In the genomic region with DNA sequence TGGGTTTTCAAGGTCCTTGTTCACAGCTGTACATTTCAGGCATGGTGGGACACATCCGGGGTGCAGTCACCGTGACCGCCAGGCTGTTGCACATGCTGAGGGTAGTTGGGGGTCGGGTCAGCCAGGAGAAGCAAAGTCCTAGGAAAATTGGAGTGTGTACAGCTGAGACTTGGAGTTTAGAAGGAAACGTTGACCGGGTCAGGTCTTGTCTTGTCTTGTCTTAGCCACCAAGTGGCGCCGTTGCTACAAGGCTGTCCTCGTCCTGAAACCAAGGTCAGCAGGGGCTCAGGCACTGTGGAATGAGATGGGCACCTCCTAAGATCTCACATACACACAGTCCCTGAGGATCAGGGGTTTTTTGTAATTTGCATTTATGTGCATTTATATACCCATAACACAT, we compare ENCODE assay signal across 9 mouse cellular contexts. TPM values are rescaled to one million over a fixed set of nuclear protein-coding genes. Genes with fewer than 3 reads are reported as not detected.
DNase-seq lines count a peak whose midpoint lies in the region; ATAC-seq lines count a peak whose summit lies in the region.
"Had no signal": no experiment of that assay in that cellular context is flagged by ENCODE, and none has a peak within 500 bp of the region (broad histone marks: within the 10 kb centered on the region; RNA-seq: fewer than 3 reads in every experiment).

No protein-coding gene starts in this region.

- no peak overlapping the region for H3K4me3 ChIP-seq in forebrain, embryonic 11.5 days (ENCODE audit: low read depth, low read length)
- H3K4me3 ChIP-seq in midbrain, embryonic 13.5 days (replicated peaks): no peak overlapping the region
- H3K4me3 ChIP-seq: limb, embryonic 13.5 days had no signal

- intact Hi-C loops in left cerebral cortex, postnatal 14 days (cut with DNase I): loop anchor here (5.0 kb wide), 1 partner anchor 375 kb away; no protein-coding TSS in a partner anchor

- H3K27ac ChIP-seq in forebrain, embryonic 11.5 days (ENCODE audit: low read depth, low read length): no peak overlapping the region
- no peak overlapping the region for H3K27ac ChIP-seq in midbrain, embryonic 13.5 days
- H3K27ac ChIP-seq: limb, embryonic 13.5 days had no signal

- DNase-seq in left cerebral cortex, adult 18-20 months (ENCODE audit: low spot score in 2 of 2): peak; percentile 25 to 36
- DNase-seq in left cerebral cortex, adult 11 months (ENCODE audit: low spot score): no peak
- DNase-seq in brain, adult 2 months (ENCODE audit: low read depth, low spot score): peak; percentile 80
- peak; percentile 77 for DNase-seq in forebrain, embryonic 11.5 days (ENCODE audit: low spot score)
- DNase-seq in left cerebral cortex, postnatal 14 days (ENCODE audit: low spot score in 2 of 2): peak; percentile 15 to 53
- peak; percentile 75 for DNase-seq in testis, postnatal 10 days (ENCODE audit: low spot score)

- H3K9me3 ChIP-seq in forebrain, embryonic 11.5 days (ENCODE audit: control insufficient read depth, low read length): no peaks in the 10 kb centered on the region
- no peaks in the 10 kb centered on the region for H3K9me3 ChIP-seq in midbrain, embryonic 13.5 days
- H3K9me3 ChIP-seq: limb, embryonic 13.5 days had no signal

- H3K27me3 ChIP-seq in forebrain, embryonic 11.5 days (ENCODE audit: control insufficient read depth, insufficient read depth, low read length): no peaks in the 10 kb centered on the region
- H3K27me3 ChIP-seq in midbrain, embryonic 13.5 days: no peaks in the 10 kb centered on the region
- H3K27me3 ChIP-seq: limb, embryonic 13.5 days had no signal

- no peaks in the 10 kb centered on the region for H3K36me3 ChIP-seq in forebrain, embryonic 11.5 days (ENCODE audit: control insufficient read depth, insufficient read depth, low read length)
- no peaks in the 10 kb centered on the region for H3K36me3 ChIP-seq in midbrain, embryonic 13.5 days
- H3K36me3 ChIP-seq: limb, embryonic 13.5 days had no signal

- H3K4me1 ChIP-seq in forebrain, embryonic 11.5 days (replicated peaks; ENCODE audit: control insufficient read depth, insufficient read depth, low read length): no peaks in the 10 kb centered on the region
- H3K4me1 ChIP-seq in midbrain, embryonic 13.5 days (replicated peaks): no peaks in the 10 kb centered on the region
- H3K4me1 ChIP-seq: limb, embryonic 13.5 days had no signal

- H3K4me2 ChIP-seq in forebrain, embryonic 11.5 days (ENCODE audit: low read depth, low read length, severe bottlenecking): no peak overlapping the region
- no peak overlapping the region for H3K4me2 ChIP-seq in midbrain, embryonic 13.5 days (replicated peaks)
- H3K4me2 ChIP-seq: limb, embryonic 13.5 days had no signal

- H3K9ac ChIP-seq in forebrain, embryonic 11.5 days (ENCODE audit: low read length): no peak overlapping the region
- H3K9ac ChIP-seq in midbrain, embryonic 13.5 days (replicated peaks): no peak overlapping the region
- H3K9ac ChIP-seq: limb, embryonic 13.5 days had no signal

- ATAC-seq in forebrain, embryonic 11.5 days (replicated peaks; ENCODE audit: low FRiP score): 0 out of 2 replicates have a peak, but pooled peaks have one; percentile 39
- ATAC-seq in hematopoietic stem cell, adult 5-6 weeks (replicated peaks in 1 of 2; ENCODE audit: insufficient read depth in 1 of 2, low FRiP score in 2 of 2, low TSS enrichment in 1 of 2, low read depth in 1 of 2, poor library complexity in 2 of 2, severe bottlenecking in 2 of 2): peak; percentile 76 to 80
- peak; percentile 40; the same call in 1 of the 2 replicates for ATAC-seq in midbrain, embryonic 13.5 days

- WGBS in forebrain, embryonic 11.5 days: 2% methylated on average over 9 of the region's 9 CpGs
- 4% methylated on average over 9 of the region's 9 CpGs for WGBS in midbrain, embryonic 13.5 days

RNA-seq across cellular contexts. Expression of gene Cdk15, which starts 9.1 kb away (rescaled TPM):
- under 1 TPM; 0.42 to 0.44 TPM for total RNA-seq in left cerebral cortex, adult 18-20 months (2021)
- polyA plus RNA-seq in forebrain, embryonic 11.5 days (2014; fragmentation: Nextera tagmentation; extraction: Ambion mirVana): 0.43 and 0.60 TPM in 2 replicates
- not detected in 2 replicates for total RNA-seq in hematopoietic stem cell, adult 5-6 weeks (2017)
- total RNA-seq in left cerebral cortex, postnatal 14 days (2021): under 1 TPM; 0.44 to 0.83 TPM
- polyA plus RNA-seq in midbrain, embryonic 13.5 days (2015; fragmentation: Nextera tagmentation; extraction: Ambion mirVana): 0.57 and 1.1 TPM in 2 replicates

RNA-seq across cellular contexts. Expression of gene Als2, which starts 10.6 kb away (rescaled TPM):
- total RNA-seq in left cerebral cortex, adult 18-20 months (2021): 10 to 100 TPM; 35.5 to 36.1 TPM
- 19.8 and 21.4 TPM in 2 replicates for polyA plus RNA-seq in forebrain, embryonic 11.5 days (2014; fragmentation: Nextera tagmentation; extraction: Ambion mirVana)
- total RNA-seq in hematopoietic stem cell, adult 5-6 weeks (2017): 18.6 and 21.5 TPM in 2 replicates
- total RNA-seq in left cerebral cortex, postnatal 14 days (2021): 10 to 100 TPM; 33.3 to 37.2 TPM
- polyA plus RNA-seq in midbrain, embryonic 13.5 days (2015; fragmentation: Nextera tagmentation; extraction: Ambion mirVana): 18.4 and 19.6 TPM in 2 replicates
